Mouse (Mus musculus) ES-Bruce4 (cell line): ENCODE data around the gene Bco1. TPM values are rescaled to one million over a fixed set of nuclear protein-coding genes. Genes with fewer than 3 reads are reported as not detected.

Experiments
- H3K27ac ChIP-seq: 2 replicates; pipeline ENCODE4 v1.5.1; 2012; ENCODE audit warnings: low read length, inconsistent platforms; ENCODE audit not compliant: insufficient read depth
- H3K27me3 ChIP-seq: 2 replicates; pipeline ENCODE4 v1.6.1; 2012; ENCODE audit warnings: mild to moderate bottlenecking, low read length, inconsistent platforms; ENCODE audit not compliant: control insufficient read depth, poor library complexity, insufficient read depth, severe bottlenecking
- H3K36me3 ChIP-seq: 2 replicates; pipeline ENCODE4 v1.6.1; 2012; ENCODE audit warnings: inconsistent platforms, mild to moderate bottlenecking, low read length, moderate library complexity; ENCODE audit not compliant: control insufficient read depth, poor library complexity, insufficient read depth, severe bottlenecking
- H3K4me1 ChIP-seq: one replicate; pipeline ENCODE4 v1.8.1; 2011; ENCODE audit warnings: low read length; ENCODE audit not compliant: control insufficient read depth, insufficient read depth
- H3K4me3 ChIP-seq: 2 replicates; pipeline ENCODE4 v1.5.1; 2011; ENCODE audit warnings: low read depth, mild to moderate bottlenecking, low read length
- H3K9ac ChIP-seq: 2 replicates; pipeline ENCODE4 v1.6.1; 2012; ENCODE audit warnings: low read depth, mild to moderate bottlenecking, inconsistent platforms; ENCODE audit not compliant: poor library complexity, severe bottlenecking
- H3K9me3 ChIP-seq: replicated peaks from 2 replicates; pipeline ENCODE4 v1.6.1; 2012; ENCODE audit warnings: mild to moderate bottlenecking, low read length, inconsistent platforms; ENCODE audit not compliant: control insufficient read depth, poor library complexity, insufficient read depth, severe bottlenecking
- CTCF ChIP-seq: IDR thresholded peaks from one replicate; pipeline ENCODE4 v1.8.1; 2011; ENCODE audit warnings: low read depth, low read length
- EP300 ChIP-seq: IDR thresholded peaks from 2 replicates; pipeline ENCODE4 v1.6.1; 2011; ENCODE audit warnings: low read depth, low read length; ENCODE audit not compliant: insufficient read depth
- POLR2A ChIP-seq: IDR thresholded peaks from one replicate; pipeline ENCODE4 v1.8.1; 2011; ENCODE audit warnings: low read length; ENCODE audit not compliant: insufficient read depth
- polyA plus RNA-seq: library from polyadenylated mRNA; stranded (reverse); fragments of >200 nt; gene quantifications from 2 replicates; pipeline ENCODE4 v1.2.4, GENCODE M21; 2011; ENCODE audit warnings: low read depth; ENCODE audit not compliant: missing spikeins, insufficient read depth, insufficient read length

Gene Bco1
- polyA plus RNA-seq, 1 experiment: not detected

GRCm38 (mm10) chr8:117082947-117083559 is 12.6 kb upstream of the Bco1 start:
- Histone ChIP-seq H3K36me3 (no peaks in the 10 kb centered on the region), H3K9ac (no peak overlapping the region), H3K27me3 (no peaks in the 10 kb centered on the region), H3K27ac (no peak overlapping the region), H3K4me3 (no peak overlapping the region), H3K4me1 (no peaks in the 10 kb centered on the region), H3K9me3 (no peaks in the 10 kb centered on the region)
- TF ChIP-seq CTCF: no peak
- TF ChIP-seq EP300: no peak
- no peak for TF ChIP-seq POLR2A

- Histone ChIP-seq H3K9me3 (no peaks in the 10 kb centered on the region), H3K4me3 (no peak overlapping the region), H3K4me1 (no peaks in the 10 kb centered on the region), H3K36me3 (no peaks in the 10 kb centered on the region), H3K27me3 (no peaks in the 10 kb centered on the region), H3K27ac (no peak overlapping the region), H3K9ac (no peak overlapping the region)
- TF ChIP-seq POLR2A (no peak), CTCF (no peak), EP300 (no peak)
Observed at GRCm38 (mm10) chr8:117085521-117085920, 10.1 kb upstream of the Bco1 start.

- Histone ChIP-seq H3K4me1 (no peaks in the 10 kb centered on the region), H3K36me3 (no peaks in the 10 kb centered on the region), H3K9ac (no peak overlapping the region), H3K27ac (no peak overlapping the region), H3K4me3 (no peak overlapping the region), H3K27me3 (no peaks in the 10 kb centered on the region), H3K9me3 (no peaks in the 10 kb centered on the region)
- no peak for TF ChIP-seq CTCF
- TF ChIP-seq POLR2A: no peak
- TF ChIP-seq EP300: no peak
Observed at GRCm38 (mm10) chr8:117087036-117087435, 8.6 kb upstream of the Bco1 start.

GRCm38 (mm10) chr8:117089802-117090201 is 5.9 kb upstream of the Bco1 start:
- H3K27ac ChIP-seq: no peak overlapping the region
- no peak overlapping the region for H3K9ac ChIP-seq
- H3K9me3 ChIP-seq: no peaks in the 10 kb centered on the region
- H3K4me1 ChIP-seq: no peaks in the 10 kb centered on the region
- no peak overlapping the region for H3K4me3 ChIP-seq
- no peaks in the 10 kb centered on the region for H3K36me3 ChIP-seq
- TF ChIP-seq CTCF (no peak), POLR2A (no peak), EP300 (no peak)
- no peaks in the 10 kb centered on the region for H3K27me3 ChIP-seq

GRCm38 (mm10) chr8:117094053-117094452 is 1.6 kb upstream of the Bco1 start:
- no peak overlapping the region for H3K4me3 ChIP-seq
- no peak for TF ChIP-seq POLR2A
- no peak for TF ChIP-seq EP300
- no peaks in the 10 kb centered on the region for H3K4me1 ChIP-seq
- peaks cover 3% of the 10 kb centered on the region; the same call in 1 of the 2 replicates for H3K9me3 ChIP-seq
- H3K27ac ChIP-seq: no peak overlapping the region
- no peaks in the 10 kb centered on the region for H3K36me3 ChIP-seq
- H3K9ac ChIP-seq: no peak overlapping the region
- H3K27me3 ChIP-seq: no peaks in the 10 kb centered on the region

GRCm38 (mm10) chr8:117097051-117097563 is 1.5 kb downstream of the Bco1 start:
- H3K36me3 ChIP-seq: no peaks in the 10 kb centered on the region
- no peak overlapping the region for H3K9ac ChIP-seq
- no peak overlapping the region for H3K27ac ChIP-seq
- no peaks in the 10 kb centered on the region for H3K27me3 ChIP-seq
- H3K9me3 ChIP-seq: peaks cover 11% of the 10 kb centered on the region; the same call in 1 of the 2 replicates
- no peak overlapping the region for H3K4me3 ChIP-seq
- no peaks in the 10 kb centered on the region for H3K4me1 ChIP-seq
- TF ChIP-seq EP300 (no peak), CTCF (no peak)
